Mouse (Mus musculus) brain, embryonic 14.5 days (tissue): Measurements from ENCODE around the gene Atg4d. TPM values are rescaled to one million over a fixed set of nuclear protein-coding genes. Genes with fewer than 3 reads are reported as not detected.
"Not testable (repeated sequence)": the region's sequence is repeated elsewhere in the genome, so short reads cannot be mapped to it uniquely, and the experiment has no call there.

Source experiments
- DNase-seq: peaks from one replicate; pipeline ENCODE4 v3.0.0-alpha.2; 2011; ENCODE audit warnings: low read depth
- CTCF ChIP-seq: fragments of 200-500 bp; IDR thresholded peaks from 2 replicates; pipeline ENCODE4 v1.5.1; 2012; ENCODE audit warnings: inconsistent platforms, mild to moderate bottlenecking, moderate library complexity, borderline replicate concordance; ENCODE audit not compliant: insufficient read depth, insufficient read length; ENCODE audit errors: extremely low read depth
- POLR2A ChIP-seq: fragments of 200-500 bp; IDR thresholded peaks from 2 replicates; pipeline ENCODE4 v1.6.1; 2012; ENCODE audit warnings: mild to moderate bottlenecking, inconsistent platforms, borderline replicate concordance; ENCODE audit not compliant: poor library complexity, insufficient read depth, insufficient read length, severe bottlenecking; ENCODE audit errors: extremely low read depth
- polyA plus RNA-seq: library from polyadenylated mRNA; depleted of rRNA; stranded (reverse); fragments of >200 nt; gene quantifications from 2 replicates; pipeline ENCODE4 v1.2.3, GENCODE M21; 2012

Gene Atg4d
- polyA plus RNA-seq, 1 experiment: 38.1 TPM

- TF ChIP-seq POLR2A (no peak), CTCF (peak; percentile 95)
- peak; percentile 78 for DNase-seq
These were observed 48.3 kb downstream of the Atg4d start for GRCm38 (mm10) chr9:21313394-21313793.

DNA sequence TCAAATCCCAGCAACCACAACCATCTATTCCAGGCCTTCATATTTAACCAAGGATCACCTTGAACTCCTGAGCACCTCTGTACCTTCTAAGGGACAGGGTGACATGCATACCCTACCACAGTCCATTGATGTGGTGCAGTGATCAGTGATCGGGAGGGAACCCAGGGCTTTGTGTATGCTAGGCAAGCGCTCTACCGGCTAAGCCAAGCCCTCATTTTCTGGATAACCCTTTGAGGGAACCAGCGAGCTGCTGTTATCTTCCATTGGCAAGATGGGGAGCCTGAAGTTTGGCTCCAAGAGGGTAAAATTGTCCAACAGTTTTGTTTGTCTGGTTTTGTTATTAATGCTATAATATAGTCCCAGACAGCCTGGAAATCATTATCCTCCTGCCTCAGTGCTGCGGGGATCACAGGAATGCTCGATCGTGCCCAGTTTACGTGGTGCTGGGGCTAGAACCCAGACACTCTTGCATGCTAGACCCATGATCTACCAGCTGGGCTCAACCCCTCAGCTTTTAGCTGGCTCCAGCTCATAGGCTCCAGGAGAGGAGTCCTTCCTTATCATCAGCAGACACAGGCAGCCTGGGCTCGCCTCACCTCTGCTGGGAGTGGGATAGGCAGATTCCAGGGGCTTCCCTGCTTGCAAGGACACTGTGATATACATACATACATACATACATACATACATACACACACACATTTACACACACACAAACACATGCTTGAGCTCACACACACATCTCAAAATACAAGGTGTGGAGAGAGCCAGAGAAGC, 49.5 kb downstream of the Atg4d start:
- DNase-seq: no peak
- no peak for TF ChIP-seq CTCF
- no peak for TF ChIP-seq POLR2A

GRCm38 (mm10) chr9:21315421-21315820, 50.3 kb downstream of the Atg4d start:
- TF ChIP-seq POLR2A (no peak), CTCF (no peak)
- DNase-seq: no peak

DNA sequence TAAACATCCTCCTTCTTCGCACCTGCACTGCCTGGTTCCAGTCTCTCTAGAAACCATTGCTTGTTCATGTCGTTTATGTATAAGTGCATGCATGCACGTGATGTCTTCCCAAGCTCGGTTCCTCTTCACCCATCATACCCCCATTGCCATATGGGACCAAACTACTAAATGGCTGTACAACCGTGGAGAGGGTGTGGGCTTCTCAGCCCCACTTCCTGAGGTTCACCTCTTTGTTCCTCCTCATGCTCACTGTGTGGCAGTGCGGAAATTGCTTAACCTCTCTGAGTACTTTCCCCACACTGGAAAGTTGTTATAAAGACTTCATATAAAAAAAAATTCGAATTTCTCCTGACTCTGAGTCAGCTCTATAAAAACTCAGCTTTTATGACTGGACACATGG, 51.6 kb downstream of the Atg4d start:
- no peak for TF ChIP-seq POLR2A
- TF ChIP-seq CTCF: no peak
- DNase-seq: no peak

DNA sequence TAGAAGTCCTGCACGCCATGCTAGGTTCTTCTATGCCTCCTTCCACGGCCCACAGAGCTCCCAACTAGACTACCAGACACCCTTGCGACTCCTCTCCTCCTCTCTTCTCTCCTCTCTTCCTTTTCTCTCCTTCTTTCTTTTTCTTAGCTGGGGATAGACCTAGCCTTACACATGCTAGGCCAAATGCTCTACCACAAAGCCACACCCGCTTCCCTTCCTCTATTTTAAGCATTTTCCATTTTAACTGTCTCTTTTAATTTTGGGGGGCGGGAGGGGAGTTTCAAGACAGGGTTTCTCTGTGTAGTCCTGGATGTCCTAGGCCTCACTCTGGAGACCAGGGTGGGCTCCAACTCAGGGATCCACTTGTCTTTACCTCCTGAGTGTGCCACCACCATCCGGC, 53.7 kb downstream of the Atg4d start:
- no peak for TF ChIP-seq POLR2A
- TF ChIP-seq CTCF: no peak
- no peak for DNase-seq

GRCm38 (mm10) chr9:21319503-21319902, 54.4 kb downstream of the Atg4d start:
- DNase-seq: no peak
- TF ChIP-seq POLR2A: no peak
- no peak for TF ChIP-seq CTCF

DNA sequence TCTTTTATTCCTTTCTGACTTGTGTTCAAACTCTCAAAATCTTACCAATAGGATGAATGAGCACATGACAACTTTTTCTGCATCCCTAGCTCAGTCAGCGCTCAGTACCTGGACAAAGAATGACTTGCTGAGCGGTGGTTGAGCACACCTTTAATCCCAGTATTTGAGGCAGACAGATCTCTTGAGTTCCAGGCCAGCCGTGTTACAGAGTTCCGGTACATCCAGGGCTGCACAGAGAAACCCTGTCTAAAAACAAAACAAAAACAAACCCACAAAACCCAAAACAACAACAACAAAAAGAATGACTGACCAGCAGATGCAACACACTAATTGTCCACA, 55.2 kb downstream of the Atg4d start:
- DNase-seq: no peak
- TF ChIP-seq CTCF (no peak), POLR2A (no peak)

GRCm38 (mm10) chr9:21320619-21321512, 55.8 kb downstream of the Atg4d start, which contains the start of gene Slc44a2:
Slc44a2 (plus strand) TSS chr9:21320698.
- TF ChIP-seq CTCF: no peak
- peak; percentile 85 for TF ChIP-seq POLR2A
- DNase-seq: peak; percentile 89

DNA sequence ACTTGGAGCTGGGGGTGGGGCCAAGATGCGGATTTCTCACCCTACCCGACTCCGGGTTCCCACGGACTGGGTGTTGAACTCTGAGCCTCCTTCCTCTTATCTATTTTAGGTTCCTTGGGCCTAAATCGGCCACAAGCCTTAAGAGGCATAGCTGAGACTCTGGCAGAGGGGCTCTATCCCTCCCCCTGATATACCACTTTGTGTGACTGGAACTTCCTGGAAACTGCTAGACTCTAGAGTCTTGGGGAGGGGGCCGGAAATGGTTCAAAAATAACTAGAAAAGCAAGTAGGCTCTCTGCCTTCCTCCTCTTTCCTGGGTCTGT, 56.4 kb downstream of the Atg4d start:
- no peak for DNase-seq

GRCm38 (mm10) chr9:21322211-21322916, 57.3 kb downstream of the Atg4d start:
- no peak for DNase-seq
- TF ChIP-seq POLR2A (no peak), CTCF (no peak)

More for the DNA sequence above, 56.4 kb downstream of the Atg4d start:
- TF ChIP-seq POLR2A: no peak
- TF ChIP-seq CTCF: no peak

- DNase-seq: not testable (repeated sequence)
These were observed 57.8 kb downstream of the Atg4d start for GRCm38 (mm10) chr9:21322917-21323297.
